Mouse (Mus musculus) bone marrow, adult 2 months (tissue): ENCODE data around the gene P4ha2.

Source experiments
- CTCF ChIP-seq: fragments of 200-500 bp; IDR thresholded peaks from 2 replicates; pipeline ENCODE4 v1.5.1; 2011; ENCODE audit warnings: low read length, control low read depth; ENCODE audit not compliant: control insufficient read depth, insufficient read depth
- POLR2A ChIP-seq: fragments of 200-500 bp; IDR thresholded peaks from 2 replicates; pipeline ENCODE4 v1.6.1; 2011; ENCODE audit warnings: low read depth, mild to moderate bottlenecking, control low read depth, low read length, borderline replicate concordance; ENCODE audit not compliant: control insufficient read depth

- TF ChIP-seq POLR2A, result no peak
- no peak for TF ChIP-seq CTCF
Observed at GRCm38 (mm10) chr11:54160920-54161319, 61.0 kb downstream of the P4ha2 start.
